Mouse (Mus musculus): ENCODE results near the gene Tpi1.
A peak's percentile ranks its signal among the peaks of the same experiment; 100 is the strongest.
"Not testable (repeated sequence)": the region's sequence is repeated elsewhere in the genome, so short reads cannot be mapped to it uniquely, and the experiment has no call there.

Gene Tpi1

GRCm38 (mm10) chr6:124809052-124809774 lies 4.9 kb downstream of the Tpi1 start:
- DNase-seq (ENCODE audit: low read depth): no peak

DNA sequence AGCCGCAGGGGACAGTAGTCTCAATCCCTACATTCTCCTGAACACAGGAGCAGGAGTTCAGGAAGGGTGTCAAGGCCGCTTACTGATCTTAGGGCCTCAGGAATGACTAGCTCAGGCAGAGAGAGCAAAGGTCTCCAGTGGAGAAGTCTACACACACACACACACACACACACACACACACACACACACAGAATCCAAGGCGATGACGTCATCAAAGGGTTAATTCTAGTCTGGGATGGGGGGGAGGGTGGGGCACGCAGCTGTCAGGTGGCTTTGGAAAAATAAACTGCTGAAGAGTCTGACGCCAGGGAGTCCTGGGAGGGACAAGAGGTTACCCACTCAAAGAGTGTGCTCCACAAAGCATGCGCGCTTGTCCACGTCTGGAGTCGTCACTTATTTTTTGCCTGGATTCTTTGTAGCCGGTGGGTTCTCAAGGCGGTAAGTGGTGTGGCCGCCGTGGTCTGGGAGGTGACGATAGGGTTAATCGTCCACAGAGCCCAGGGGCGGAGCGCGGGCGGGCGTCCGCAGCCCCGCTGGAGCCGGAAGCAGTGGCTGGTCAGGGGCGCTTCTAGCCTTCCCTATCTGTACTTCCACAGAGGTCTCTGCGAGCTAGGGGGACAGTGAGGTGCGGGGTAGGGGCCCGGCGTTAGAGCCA lies 5.6 kb downstream of the Tpi1 start, which contains the start of gene Spsb2:
Gene Spsb2 (plus strand): TSS at position 304 of the 655 bp plus-strand sequence.
- DNase-seq (ENCODE audit: low read depth): no peak

DNA sequence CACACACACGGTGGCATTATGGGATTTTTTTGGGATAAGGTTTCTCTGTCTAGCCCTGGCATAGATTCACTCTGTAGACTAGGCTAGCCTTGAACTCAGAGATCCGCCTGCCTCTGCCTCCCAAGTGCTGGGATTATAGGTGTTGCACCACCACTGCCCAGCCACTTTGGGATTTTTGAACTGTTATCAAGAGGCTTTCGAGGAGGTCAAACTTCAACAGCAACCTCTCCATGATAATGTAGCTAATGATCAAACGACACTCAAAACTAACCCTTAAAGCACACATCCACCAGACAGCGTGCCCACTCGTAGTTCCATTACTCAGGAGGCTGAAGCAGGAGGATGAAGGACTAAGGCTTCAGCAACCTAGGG lies 6.1 kb downstream of the Tpi1 start:
- no peak for DNase-seq (ENCODE audit: low read depth)

DNA sequence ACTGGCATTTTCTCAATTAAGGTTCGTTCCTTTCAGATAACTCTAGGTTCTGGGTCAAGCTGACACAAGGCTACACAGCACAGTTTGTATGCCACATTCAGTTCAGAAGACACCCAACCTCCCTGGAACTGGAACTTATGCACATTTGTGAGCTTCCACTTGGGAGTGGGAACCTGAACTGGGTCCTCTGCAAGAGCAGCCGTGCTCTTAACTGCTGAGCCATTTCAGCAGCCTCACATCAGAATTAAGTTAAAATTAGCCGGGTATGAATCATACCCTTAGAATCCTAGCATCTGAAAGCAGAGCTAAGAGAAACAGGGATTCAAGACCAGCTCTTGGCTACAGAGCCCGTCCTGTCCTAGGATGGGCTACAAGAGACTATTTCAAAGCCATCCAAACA lies 6.7 kb downstream of the Tpi1 start:
- no peak for DNase-seq (ENCODE audit: low read depth)

DNA sequence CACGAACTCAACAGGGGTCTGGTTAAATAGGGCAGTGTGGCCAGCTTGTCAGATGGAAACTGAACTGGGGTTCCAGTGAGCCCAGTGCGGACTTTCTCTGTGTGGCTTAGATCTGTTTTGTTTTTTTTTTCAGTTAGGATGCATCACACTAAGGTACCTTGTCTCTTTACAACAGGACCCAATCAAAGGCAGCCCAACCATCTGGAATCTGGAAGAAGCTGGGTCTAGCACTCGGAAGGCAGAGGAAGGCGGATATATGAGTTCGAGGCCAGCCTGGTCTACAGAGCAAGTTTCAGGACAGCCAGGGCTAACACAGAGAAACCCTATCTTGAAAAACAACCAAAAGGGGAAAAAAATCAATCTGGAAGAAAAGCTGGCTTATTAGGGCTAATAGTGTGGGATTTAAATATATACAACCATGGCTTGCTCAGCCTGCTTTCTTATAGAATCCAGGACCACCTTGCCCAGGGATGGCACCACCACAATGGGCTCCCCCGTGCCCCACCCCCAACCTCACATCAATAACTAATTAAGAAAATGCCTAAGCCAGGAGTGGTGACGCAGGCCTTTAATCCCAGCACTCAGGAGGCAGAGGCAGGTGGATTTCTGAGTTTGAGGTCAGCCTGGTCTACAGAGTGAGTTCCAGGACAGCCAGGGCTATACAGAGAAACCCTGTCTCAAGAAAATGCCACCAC lies 7.5 kb downstream of the Tpi1 start:
- DNase-seq (ENCODE audit: low read depth): no peak

GRCm38 (mm10) chr6:124805341-124806321 lies 8.5 kb downstream of the Tpi1 start:
- DNase-seq (ENCODE audit: low read depth): peak; percentile 77

DNA sequence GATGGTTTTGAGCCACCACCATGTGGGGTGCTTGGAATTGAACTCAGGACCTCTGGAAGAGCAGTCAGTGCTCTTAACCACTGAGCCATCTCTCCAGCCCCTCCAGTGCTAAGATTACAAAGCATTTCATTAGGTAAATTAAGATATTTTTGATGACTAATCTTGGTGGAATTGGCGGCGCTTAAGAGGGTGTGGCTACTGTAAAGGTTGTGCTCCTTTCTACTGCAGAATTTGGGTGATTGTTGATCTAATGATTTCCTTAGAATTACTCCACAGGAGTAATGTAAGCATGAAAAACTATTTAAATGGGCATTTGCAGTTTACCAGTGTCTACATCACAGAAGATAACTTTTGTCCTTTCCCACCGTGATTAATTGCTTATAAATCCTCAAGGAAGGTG lies 9.8 kb downstream of the Tpi1 start:
- DNase-seq (ENCODE audit: low read depth): no peak

- not testable (repeated sequence) for DNase-seq (ENCODE audit: low read depth)
These were observed 10.4 kb downstream of the Tpi1 start for GRCm38 (mm10) chr6:124803691-124804090.

GRCm38 (mm10) chr6:124803061-124803460 lies 11.0 kb downstream of the Tpi1 start:
- no peak for DNase-seq (ENCODE audit: low read depth)

DNA sequence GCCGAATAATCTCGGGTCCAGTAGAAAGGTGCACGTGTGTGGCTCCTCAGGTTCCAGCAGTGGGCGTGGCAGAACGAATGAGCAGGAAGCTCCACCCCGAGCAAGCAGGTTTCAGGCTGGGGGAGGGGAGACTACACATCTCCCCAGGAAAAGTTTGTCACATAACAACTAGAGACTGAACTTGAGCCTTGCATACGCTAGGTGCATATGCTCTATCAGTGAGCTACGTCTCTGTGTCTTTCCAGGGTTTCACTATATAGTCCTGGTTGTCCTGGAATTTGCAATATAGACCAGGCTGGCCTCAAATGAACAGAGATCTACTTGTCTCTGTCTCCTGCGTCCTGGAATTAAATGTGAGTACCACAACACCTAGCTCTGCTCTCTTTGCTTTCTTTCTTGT lies 11.7 kb downstream of the Tpi1 start:
- DNase-seq (ENCODE audit: low read depth): not testable (repeated sequence)

DNA sequence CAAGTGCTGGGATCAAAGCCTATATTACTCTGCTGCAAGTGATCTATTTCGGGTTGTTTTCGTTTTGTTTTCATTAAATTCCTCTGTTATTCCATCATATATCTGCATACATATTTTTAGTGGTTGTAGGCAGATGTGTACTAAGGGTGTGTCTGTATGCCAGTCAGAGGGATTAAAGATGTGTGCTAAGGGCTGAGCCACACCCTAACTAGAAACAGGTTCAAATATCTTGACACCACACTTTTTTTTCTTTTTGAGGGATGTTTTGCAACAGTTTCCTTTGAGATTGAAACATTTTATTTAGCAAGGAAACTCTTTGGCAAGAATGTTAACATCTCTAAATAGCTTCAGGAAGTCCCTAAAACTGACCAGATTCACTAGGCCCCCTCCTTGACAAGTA lies 17.9 kb downstream of the Tpi1 start:
- DNase-seq (ENCODE audit: low read depth): no peak

DNA sequence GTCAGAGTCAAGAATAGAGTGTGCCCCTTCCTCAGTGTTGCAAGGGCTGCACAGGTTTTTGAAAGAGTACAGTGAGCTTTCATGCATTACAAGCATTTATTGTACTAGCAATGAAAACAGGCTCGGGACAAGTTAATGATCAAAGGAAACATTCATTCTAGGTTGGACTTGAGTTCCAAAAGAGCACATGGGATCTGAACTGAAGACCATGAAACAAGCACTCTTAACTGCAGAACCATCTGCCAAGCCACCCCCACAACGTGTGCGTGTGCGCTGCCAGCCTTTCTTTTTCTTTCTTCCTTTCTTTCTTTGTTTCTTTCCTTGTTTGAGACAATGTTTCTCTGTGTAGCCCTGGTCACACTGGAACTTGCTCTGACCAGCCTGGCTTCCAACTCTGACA lies 18.3 kb downstream of the Tpi1 start:
- DNase-seq (ENCODE audit: low read depth): no peak

DNA sequence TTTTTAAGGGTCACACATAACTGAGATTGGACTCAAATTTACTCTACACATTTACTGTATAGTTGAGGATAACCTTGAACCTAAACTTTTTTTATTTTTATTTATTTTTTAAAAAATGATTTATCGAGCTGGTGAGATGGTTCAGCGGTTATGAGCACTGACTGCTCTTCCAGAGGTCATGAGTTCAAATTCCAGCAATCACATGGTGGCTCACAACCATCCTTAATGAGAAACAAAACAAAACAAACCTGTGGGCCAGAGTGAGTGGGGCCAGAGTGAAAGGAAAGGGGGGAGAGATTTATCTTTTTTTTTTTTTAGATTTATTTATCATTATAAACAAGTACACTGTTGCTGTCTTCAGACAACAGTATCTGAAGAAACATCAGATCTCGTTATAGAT lies 22.2 kb downstream of the Tpi1 start:
- no peak for DNase-seq (ENCODE audit: low read depth)

GRCm38 (mm10) chr6:124790121-124790520 lies 24.0 kb downstream of the Tpi1 start:
- no peak for DNase-seq (ENCODE audit: low read depth)

DNA sequence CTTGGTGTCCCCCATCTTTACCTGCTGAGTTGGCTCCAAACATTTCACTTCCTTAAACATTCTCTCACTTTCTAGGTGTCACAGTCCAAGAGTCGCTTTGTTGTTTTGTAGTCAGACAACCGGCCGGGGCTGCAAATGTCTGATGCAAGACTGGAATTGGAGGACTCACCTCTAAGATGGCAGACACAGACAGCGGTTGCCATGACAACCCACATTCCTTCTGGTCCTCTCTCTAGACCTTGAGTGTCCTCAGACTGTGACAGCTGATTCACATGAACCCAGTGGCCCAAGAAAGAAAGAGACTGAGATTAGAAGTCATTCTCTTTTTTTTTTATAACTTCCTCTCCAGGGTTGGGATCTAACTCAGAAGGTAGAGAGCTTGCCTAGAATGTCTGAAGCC lies 24.6 kb downstream of the Tpi1 start:
- no peak for DNase-seq (ENCODE audit: low read depth)

GRCm38 (mm10) chr6:124787722-124788121 lies 26.4 kb downstream of the Tpi1 start:
- DNase-seq (ENCODE audit: low read depth): no peak

GRCm38 (mm10) chr6:124786756-124787420 lies 27.2 kb downstream of the Tpi1 start:
- DNase-seq (ENCODE audit: low read depth): no peak

DNA sequence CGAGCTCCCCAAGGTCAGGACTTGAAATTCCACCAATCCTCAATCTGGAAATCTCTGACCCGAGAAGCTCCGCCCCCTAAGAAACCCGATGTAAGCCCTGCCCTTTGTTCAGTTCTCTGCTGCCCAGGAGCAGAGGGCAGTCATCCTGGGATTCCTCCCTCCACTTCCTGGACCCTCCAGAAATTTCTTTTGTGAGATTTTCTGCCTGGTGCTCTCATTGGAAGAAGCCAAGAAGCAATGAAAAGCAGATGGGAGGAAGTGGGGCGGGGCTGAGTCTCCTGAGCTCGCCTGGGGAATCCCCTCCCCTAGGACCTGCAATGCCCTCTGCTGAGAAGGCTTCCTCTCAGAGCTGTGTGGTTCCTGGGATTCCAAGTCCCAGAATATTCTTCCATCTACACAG lies 31.7 kb downstream of the Tpi1 start:
- no peak for DNase-seq (ENCODE audit: low read depth)

- no peak for DNase-seq (ENCODE audit: low read depth)
These were observed 33.2 kb downstream of the Tpi1 start for GRCm38 (mm10) chr6:124780917-124781316.

DNA sequence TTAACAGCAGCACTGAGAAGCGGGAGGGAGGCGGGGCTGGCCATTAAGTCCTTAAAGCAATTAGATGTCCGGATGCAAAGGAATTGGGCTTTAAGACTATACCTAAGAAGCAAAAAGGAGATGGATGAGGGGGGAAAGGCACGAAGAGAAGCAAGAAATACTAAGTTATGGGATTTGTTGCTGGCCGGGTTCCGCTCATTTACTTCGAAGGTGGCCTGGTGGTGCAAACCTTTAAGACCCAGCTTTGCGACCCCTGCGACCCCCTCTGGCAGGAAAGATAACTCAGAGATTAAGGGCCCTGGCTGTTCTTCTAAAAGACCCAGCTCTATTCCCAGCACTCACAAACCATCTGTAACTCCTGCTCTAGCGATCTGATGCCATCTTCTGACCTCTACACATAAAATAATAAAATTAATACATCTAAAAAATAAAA lies 34.1 kb downstream of the Tpi1 start:
- no peak for DNase-seq (ENCODE audit: low read depth)

- no peak for DNase-seq (ENCODE audit: low read depth)
These were observed 34.7 kb downstream of the Tpi1 start, which contains the start of gene Lrrc23 for GRCm38 (mm10) chr6:124779222-124779983. Gene Lrrc23 (minus strand): TSS chr6:124779727.
